In the genomic region with DNA sequence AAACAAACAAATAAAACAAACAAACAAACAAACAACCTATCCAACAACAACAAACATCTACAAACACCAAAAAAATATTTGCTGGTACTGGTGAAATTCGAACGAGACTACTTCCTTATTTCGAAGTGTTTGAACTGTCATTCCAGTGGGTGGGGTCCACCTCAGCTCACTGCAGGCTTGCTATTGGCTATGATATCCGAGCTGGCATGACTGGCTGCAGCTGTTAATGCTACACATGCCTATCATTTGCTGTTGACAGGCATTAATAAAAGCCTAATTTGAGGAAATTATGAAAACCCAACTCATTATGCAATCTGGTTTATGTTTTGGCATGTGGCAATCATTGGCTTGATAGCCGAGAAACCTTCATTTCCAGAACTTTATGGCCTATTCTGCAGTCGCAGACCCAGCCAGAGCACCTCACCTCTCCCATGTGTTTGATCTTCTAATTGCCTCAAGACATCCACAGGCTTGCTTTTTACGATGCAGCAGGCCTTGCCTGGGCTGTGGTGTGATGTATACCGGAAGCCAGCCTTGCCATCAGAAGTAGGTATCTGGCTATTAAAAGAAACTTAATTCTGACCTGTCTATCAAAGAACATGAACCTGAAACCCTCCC, we compare ENCODE assay signal across 28 mouse cellular contexts.
A peak's percentile ranks its signal among the peaks of the same experiment; 100 is the strongest.
DNase-seq lines count a peak whose midpoint lies in the region; ATAC-seq and TF ChIP-seq lines count a peak whose summit lies in the region.
"Had no signal": no experiment of that assay in that cellular context is flagged by ENCODE, and none has a peak within 500 bp of the region (broad histone marks: within the 10 kb centered on the region; RNA-seq: fewer than 3 reads in every experiment).

No protein-coding gene starts in this region.

- TF ChIP-seq POLR2A in limb, embryonic 14.5 days (IDR thresholded peaks at IDR 0.05; ENCODE audit: borderline replicate concordance, extremely low read depth, insufficient read depth, insufficient read length): no peak
- no peak for TF ChIP-seq POLR2A in kidney, adult 2 months (IDR thresholded peaks at IDR 0.05; ENCODE audit: low read depth, low read length)

- ATAC-seq in granulocyte monocyte progenitor cell, adult 5-6 weeks (replicated peaks; ENCODE audit: poor library complexity, severe bottlenecking): peak; percentile 30; the same call in 1 of the 2 replicates
- peak; percentile 82 for ATAC-seq in limb, embryonic 11.5 days (ENCODE audit: insufficient number of reproducible peaks, low FRiP score, low TSS enrichment, low read depth)
- ATAC-seq in limb, embryonic 14.5 days (ENCODE audit: low FRiP score, low read depth): no peak
- ATAC-seq: forebrain, embryonic 14.5 days; forebrain, postnatal 0 days; hindbrain, postnatal 0 days; Patski had no signal

- 5% methylated on average over 8 of the region's 8 CpGs for WGBS in limb, embryonic 11.5 days
- WGBS in limb, embryonic 14.5 days: 5% methylated on average over 8 of the region's 8 CpGs
- WGBS in kidney, adult 2 months: 63% methylated on average over 8 of the region's 8 CpGs

- H3K4me1 ChIP-seq in limb, embryonic 11.5 days (ENCODE audit: control insufficient read depth, insufficient read depth, low read length): no peaks in the 10 kb centered on the region
- H3K4me1 ChIP-seq in limb, embryonic 14.5 days (ENCODE audit: control insufficient read depth, insufficient read depth, low read length): no peaks in the 10 kb centered on the region
- no peaks in the 10 kb centered on the region for H3K4me1 ChIP-seq in kidney, adult 2 months (ENCODE audit: control insufficient read depth, insufficient read depth, low read length)
- H3K4me1 ChIP-seq: heart, embryonic 10.5 days; heart, embryonic 13.5 days had no signal

- TF ChIP-seq CTCF in kidney, adult 2 months (conservative IDR thresholded peaks at IDR 0.05; ENCODE audit: insufficient read depth, insufficient read length, low read depth, low read length): no peak

- H3K4me3 ChIP-seq in limb, embryonic 11.5 days (ENCODE audit: low read depth, low read length): no peak overlapping the region
- no peak overlapping the region for H3K4me3 ChIP-seq in limb, embryonic 14.5 days (replicated peaks; ENCODE audit: low read length)
- no peak overlapping the region for H3K4me3 ChIP-seq in kidney, adult 2 months (ENCODE audit: insufficient read depth, low read depth, low read length)
- H3K4me3 ChIP-seq: heart, adult 2 months; heart, embryonic 10.5 days; heart, embryonic 13.5 days had no signal

- no peaks in the 10 kb centered on the region for H3K36me3 ChIP-seq in limb, embryonic 11.5 days (ENCODE audit: control insufficient read depth, insufficient read depth, low read length)
- no peaks in the 10 kb centered on the region for H3K36me3 ChIP-seq in limb, embryonic 14.5 days (ENCODE audit: control insufficient read depth, insufficient read depth, low read length)
- H3K36me3 ChIP-seq in kidney, adult 2 months (ENCODE audit: control insufficient read depth, insufficient read depth, low read length): no peaks in the 10 kb centered on the region
- H3K36me3 ChIP-seq: G1E; heart, embryonic 10.5 days; heart, embryonic 13.5 days had no signal

- H3K27ac ChIP-seq in limb, embryonic 11.5 days (replicated peaks; ENCODE audit: low read depth, low read length): no peak overlapping the region
- H3K27ac ChIP-seq in limb, embryonic 14.5 days (replicated peaks; ENCODE audit: low read depth, low read length): no peak overlapping the region
- H3K27ac ChIP-seq in kidney, adult 2 months (ENCODE audit: insufficient read depth, low read depth, low read length): no peak overlapping the region
- H3K27ac ChIP-seq: heart, adult 2 months; heart, embryonic 10.5 days; heart, embryonic 13.5 days; hindbrain, embryonic 14.5 days; hindbrain, postnatal 0 days had no signal

- no peaks in the 10 kb centered on the region for H3K9me3 ChIP-seq in limb, embryonic 11.5 days (ENCODE audit: control insufficient read depth, low read length)
- H3K9me3 ChIP-seq in limb, embryonic 14.5 days (ENCODE audit: control insufficient read depth, low read length): no peaks in the 10 kb centered on the region
- H3K9me3 ChIP-seq: heart, embryonic 10.5 days; heart, embryonic 13.5 days had no signal

- no peak overlapping the region for H3K9ac ChIP-seq in limb, embryonic 11.5 days (ENCODE audit: low read length)
- H3K9ac ChIP-seq in limb, embryonic 14.5 days (ENCODE audit: low read depth, low read length, severe bottlenecking): no peak overlapping the region
- H3K9ac ChIP-seq: forebrain, postnatal 0 days; heart, embryonic 13.5 days; hindbrain, embryonic 14.5 days had no signal

- DNase-seq in embryo, embryonic 11 days: peak; percentile 33
- no peak for DNase-seq in embryo, embryonic 10.5 days (ENCODE audit: low spot score)
- DNase-seq in limb, embryonic 11.5 days (ENCODE audit: low spot score): peak; percentile 71
- peak; percentile 54 for DNase-seq in limb, embryonic 14.5 days (ENCODE audit: low spot score)
- DNase-seq in adrenal gland, postnatal 25 days: no peak
- DNase-seq in kidney, adult 2 months: no peak
- DNase-seq in lung, postnatal 25 days (ENCODE audit: low spot score): no peak
- DNase-seq: adrenal gland, adult 2 months; adrenal gland, postnatal 14 days; B cell, adult 2 months; cerebellum, adult 18-20 months; cerebellum, adult 9-10 months; cerebellum, postnatal 14 days; forebrain, postnatal 0 days; gastrocnemius, postnatal 25 days; heart, adult 2 months; heart, postnatal 14 days; heart, postnatal 4 days; kidney, adult 11 months had no signal

- no peaks in the 10 kb centered on the region for H3K27me3 ChIP-seq in limb, embryonic 11.5 days (ENCODE audit: control insufficient read depth, insufficient read depth, low read length)
- H3K27me3 ChIP-seq in limb, embryonic 14.5 days (ENCODE audit: control insufficient read depth, insufficient read depth, low read length): no peaks in the 10 kb centered on the region
- no peaks in the 10 kb centered on the region for H3K27me3 ChIP-seq in kidney, adult 2 months (replicated peaks; ENCODE audit: control insufficient read depth, insufficient read depth, low read length)
- H3K27me3 ChIP-seq: CH12.LX; heart, embryonic 13.5 days; Patski had no signal

- H3K4me2 ChIP-seq in limb, embryonic 11.5 days (ENCODE audit: low read depth, severe bottlenecking): no peak overlapping the region
- H3K4me2 ChIP-seq in limb, embryonic 14.5 days (replicated peaks; ENCODE audit: low read depth, low read length, severe bottlenecking): no peak overlapping the region
- H3K4me2 ChIP-seq: heart, embryonic 13.5 days; hindbrain, embryonic 14.5 days had no signal

Comparison
In these comparisons a context has a peak if more than half of its experiments do, and no peak if none do; other contexts are left out.
1. DNase-seq: peak in embryo, embryonic 11 days (single experiment), limb, embryonic 11.5 days (single experiment) and limb, embryonic 14.5 days (single experiment); none in embryo, embryonic 10.5 days (single experiment), adrenal gland, postnatal 25 days (single experiment), kidney, adult 2 months (single experiment) and lung, postnatal 25 days (single experiment).